Mouse (Mus musculus) megakaryocyte, embryonic 14.5 days (primary cell): Measurements from ENCODE around the gene Naga.

Experiments used
- FLI1 ChIP-seq: IDR thresholded peaks from 2 replicates; pipeline ENCODE4 v1.6.1; 2012; ENCODE audit warnings: low read length, inconsistent platforms, mixed read lengths
- GATA1 ChIP-seq: IDR thresholded peaks from 3 replicates; pipeline ENCODE4 v1.6.1; 2012; ENCODE audit warnings: mixed read lengths, low read length, inconsistent platforms, borderline replicate concordance

DNA sequence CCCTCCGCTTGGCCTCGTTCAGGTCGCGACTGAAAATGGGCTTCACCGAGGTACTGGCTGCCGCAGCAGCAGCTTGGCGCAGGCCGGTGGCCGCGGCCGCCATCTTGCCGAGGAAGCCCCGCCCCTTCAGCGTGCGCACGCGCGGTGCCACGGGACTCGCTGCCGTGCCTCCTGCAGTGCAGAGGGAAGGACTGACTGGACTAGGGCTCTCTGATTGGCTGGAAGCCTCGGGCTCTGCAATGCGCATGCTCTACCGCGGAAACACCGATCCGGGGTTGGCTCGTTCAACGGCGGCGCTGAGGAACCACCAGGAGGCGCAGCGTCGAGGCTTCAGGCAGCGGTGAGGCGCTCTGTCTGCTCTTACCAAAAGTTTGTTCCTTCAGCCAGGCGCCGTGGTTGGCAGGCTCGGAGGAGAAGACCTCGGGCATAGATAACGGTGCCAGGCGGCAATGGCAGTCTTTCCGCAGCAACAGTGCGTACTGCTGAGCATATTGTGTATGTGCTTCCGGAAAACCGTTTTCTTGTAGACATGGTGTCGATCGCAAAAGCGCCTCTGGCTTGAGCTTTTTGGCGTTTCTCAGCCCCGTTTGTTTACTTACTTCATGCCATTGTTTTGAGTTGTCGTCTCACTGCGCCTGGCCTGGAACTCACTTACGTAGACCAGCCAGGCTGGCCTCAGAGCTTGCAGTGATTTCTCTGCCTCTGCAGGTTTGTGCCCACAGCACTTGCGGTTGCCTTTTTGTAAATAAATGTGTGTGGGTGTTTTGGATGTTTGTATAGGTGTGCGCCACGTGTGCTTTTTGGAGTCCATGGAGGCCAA lies 15.6 kb upstream of the Naga start, which contains the start of gene Ndufa6:
- no peak for TF ChIP-seq GATA1
- no peak for TF ChIP-seq FLI1
